Mouse (Mus musculus) neural tube, embryonic 13.5 days (tissue): ENCODE measurements at regions not wholly inside any gene's neighbourhood (a gene's known extent, or its start where the extent isn't known, plus 50 kb on each side); places are given as distances from the start of the nearest gene placed in this dataset.
"Not testable (repeated sequence)": the region's sequence is repeated elsewhere in the genome, so short reads cannot be mapped to it uniquely, and the experiment has no call there.

Source experiments
- ATAC-seq: fragments of 200-750 bp; cut with Nextera tagmentation; 2 replicates; pipeline ENCODE4 v1.8.0; 2017; ENCODE audit warnings: low read depth, mild to moderate bottlenecking, moderate TSS enrichment, moderate library complexity
- H3K27ac ChIP-seq: fragments of 300-500 bp; sonication (generic); replicated peaks from 2 replicates; pipeline ENCODE4 v1.5.1; 2015; ENCODE audit warnings: moderate library complexity, mild to moderate bottlenecking, inconsistent platforms
- H3K27me3 ChIP-seq: fragments of 300-500 bp; sonication (generic); 2 replicates; pipeline ENCODE4 v1.6.1; 2015; ENCODE audit warnings: mild to moderate bottlenecking, inconsistent platforms
- H3K36me3 ChIP-seq: fragments of 300-500 bp; sonication (generic); 2 replicates; pipeline ENCODE4 v1.6.1; 2015; ENCODE audit warnings: mild to moderate bottlenecking, inconsistent platforms
- H3K4me1 ChIP-seq: fragments of 300-500 bp; sonication (generic); replicated peaks from 2 replicates; pipeline ENCODE4 v1.6.1; 2015; ENCODE audit warnings: inconsistent platforms
- H3K4me2 ChIP-seq: fragments of 300-500 bp; sonication (generic); 2 replicates; pipeline ENCODE4 v1.6.1; 2015; ENCODE audit warnings: inconsistent platforms, mild to moderate bottlenecking, moderate library complexity
- H3K4me3 ChIP-seq: fragments of 300-500 bp; sonication (generic); 2 replicates; pipeline ENCODE4 v1.5.1; 2015; ENCODE audit warnings: mild to moderate bottlenecking, inconsistent platforms
- H3K9ac ChIP-seq: fragments of 300-500 bp; sonication (generic); 2 replicates; pipeline ENCODE4 v1.6.1; 2015; ENCODE audit warnings: moderate library complexity, mild to moderate bottlenecking, inconsistent platforms
- H3K9me3 ChIP-seq: fragments of 300-500 bp; sonication (generic); 2 replicates; pipeline ENCODE4 v1.6.1; 2016; ENCODE audit warnings: inconsistent platforms
- WGBS: fragments of 180-500 bp; shearing (Covaris S2); methylation state at CpG from one replicate; pipeline ENCODE4 v1.1.7; 2015; 5-methylcytosine and 5-hydroxymethylcytosine counted together

- Histone ChIP-seq H3K9me3 (no peaks in the 10 kb centered on the region), H3K4me3 (no peak overlapping the region), H3K36me3 (no peaks in the 10 kb centered on the region), H3K9ac (no peak overlapping the region), H3K27me3 (no peaks in the 10 kb centered on the region), H3K4me1 (peaks cover 7% of the 10 kb centered on the region), H3K4me2 (no peak overlapping the region), H3K27ac (peak overlapping the region; percentile 43)
- ATAC-seq, result peak; percentile 86
- WGBS, result 43% methylated on average over 8 of the region's 8 CpGs
Observed at GRCm38 (mm10) chr2:43072964-43073619, 419.7 kb upstream of the Lrp1b start.

GRCm38 (mm10) chr2:43097560-43098233 lies 444.3 kb upstream of the Lrp1b start:
- H3K4me2 ChIP-seq, result no peak overlapping the region
- no peak overlapping the region for H3K9ac ChIP-seq
- H3K9me3 ChIP-seq, result no peaks in the 10 kb centered on the region
- H3K36me3 ChIP-seq, result no peaks in the 10 kb centered on the region
- no peaks in the 10 kb centered on the region for H3K4me1 ChIP-seq
- WGBS, result 87% methylated on average over 4 of the region's 4 CpGs
- no peak overlapping the region for H3K27ac ChIP-seq
- H3K4me3 ChIP-seq, result no peak overlapping the region
- H3K27me3 ChIP-seq, result no peaks in the 10 kb centered on the region
- ATAC-seq, result no peak

GRCm38 (mm10) chr2:43119862-43120261 lies 435.3 kb upstream of the Kynu start:
- Histone ChIP-seq H3K4me3 (no peak overlapping the region), H3K27ac (no peak overlapping the region), H3K4me2 (no peak overlapping the region), H3K9ac (no peak overlapping the region), H3K27me3 (no peaks in the 10 kb centered on the region), H3K36me3 (no peaks in the 10 kb centered on the region), H3K4me1 (no peaks in the 10 kb centered on the region), H3K9me3 (no peaks in the 10 kb centered on the region)
- ATAC-seq, result no peak
- 88% methylated on average over 1 of the region's 1 CpGs for WGBS

GRCm38 (mm10) chr2:43153574-43153973 lies 401.6 kb upstream of the Kynu start:
- Histone ChIP-seq H3K27me3 (no peaks in the 10 kb centered on the region), H3K4me1 (no peaks in the 10 kb centered on the region), H3K4me3 (no peak overlapping the region), H3K36me3 (no peaks in the 10 kb centered on the region), H3K9ac (no peak overlapping the region), H3K4me2 (no peak overlapping the region), H3K27ac (no peak overlapping the region), H3K9me3 (no peaks in the 10 kb centered on the region)
- no peak for ATAC-seq

- no peaks in the 10 kb centered on the region for H3K27me3 ChIP-seq
- no peak overlapping the region for H3K4me2 ChIP-seq
- H3K9ac ChIP-seq, result no peak overlapping the region
- H3K4me1 ChIP-seq, result no peaks in the 10 kb centered on the region
- no peaks in the 10 kb centered on the region for H3K9me3 ChIP-seq
- no peak overlapping the region for H3K27ac ChIP-seq
- H3K36me3 ChIP-seq, result no peaks in the 10 kb centered on the region
- no peak overlapping the region for H3K4me3 ChIP-seq
- no peak for ATAC-seq
Observed at GRCm38 (mm10) chr2:43182105-43182504, 373.0 kb upstream of the Kynu start.

- H3K9me3 ChIP-seq, H3K4me3 ChIP-seq, H3K9ac ChIP-seq, H3K4me1 ChIP-seq, ATAC-seq, H3K27ac ChIP-seq, H3K36me3 ChIP-seq, H3K4me2 ChIP-seq, H3K27me3 ChIP-seq: not testable (repeated sequence)
- 98% methylated on average over 15 of the region's 15 CpGs for WGBS
Observed at GRCm38 (mm10) chr2:43195531-43195930, 359.6 kb upstream of the Kynu start.

GRCm38 (mm10) chr2:43208223-43208622 lies 346.9 kb upstream of the Kynu start:
- Histone ChIP-seq H3K27ac (no peak overlapping the region), H3K4me2 (no peak overlapping the region), H3K9ac (no peak overlapping the region), H3K27me3 (no peaks in the 10 kb centered on the region), H3K4me3 (no peak overlapping the region), H3K36me3 (no peaks in the 10 kb centered on the region), H3K9me3 (no peaks in the 10 kb centered on the region), H3K4me1 (no peaks in the 10 kb centered on the region)
- no peak for ATAC-seq
- 72% methylated on average over 3 of the region's 3 CpGs for WGBS

- H3K9ac ChIP-seq, result no peak overlapping the region
- H3K4me2 ChIP-seq, result no peak overlapping the region
- H3K9me3 ChIP-seq, result no peaks in the 10 kb centered on the region
- no peak overlapping the region for H3K4me3 ChIP-seq
- 76% methylated on average over 2 of the region's 2 CpGs for WGBS
- no peaks in the 10 kb centered on the region for H3K27me3 ChIP-seq
- no peaks in the 10 kb centered on the region for H3K4me1 ChIP-seq
- H3K36me3 ChIP-seq, result no peaks in the 10 kb centered on the region
- H3K27ac ChIP-seq, result no peak overlapping the region
- ATAC-seq, result no peak
Observed at GRCm38 (mm10) chr2:43213901-43214300, 341.2 kb upstream of the Kynu start.

- Histone ChIP-seq H3K9me3 (no peaks in the 10 kb centered on the region), H3K4me2 (no peak overlapping the region), H3K27ac (no peak overlapping the region), H3K27me3 (no peaks in the 10 kb centered on the region), H3K4me3 (no peak overlapping the region), H3K9ac (no peak overlapping the region), H3K4me1 (no peaks in the 10 kb centered on the region), H3K36me3 (no peaks in the 10 kb centered on the region)
- 48% methylated on average over 1 of the region's 1 CpGs for whole genome bisulfite sequencing
- no peak for ATAC-seq
Observed at GRCm38 (mm10) chr2:43217119-43217518, 338.0 kb upstream of the Kynu start.

GRCm38 (mm10) chr2:43222721-43223120 lies 332.4 kb upstream of the Kynu start:
- no peak overlapping the region for H3K4me2 ChIP-seq
- H3K36me3 ChIP-seq, result no peaks in the 10 kb centered on the region
- no peak overlapping the region for H3K27ac ChIP-seq
- no peak for ATAC-seq
- H3K4me1 ChIP-seq, result no peaks in the 10 kb centered on the region
- H3K4me3 ChIP-seq, result no peak overlapping the region
- H3K9me3 ChIP-seq, result no peaks in the 10 kb centered on the region
- H3K27me3 ChIP-seq, result no peaks in the 10 kb centered on the region
- WGBS, result 95% methylated on average over 3 of the region's 3 CpGs
- no peak overlapping the region for H3K9ac ChIP-seq

- not testable (repeated sequence) for ATAC-seq, H3K36me3 ChIP-seq, H3K4me2 ChIP-seq, H3K27me3 ChIP-seq, H3K27ac ChIP-seq, H3K9ac ChIP-seq, H3K9me3 ChIP-seq, H3K4me3 ChIP-seq, H3K4me1 ChIP-seq
- 74% methylated on average over 1 of the region's 1 CpGs for WGBS
Observed at GRCm38 (mm10) chr2:43224728-43225127, 330.4 kb upstream of the Kynu start.

GRCm38 (mm10) chr2:43246786-43247185 lies 308.3 kb upstream of the Kynu start:
- H3K4me2 ChIP-seq, result no peak overlapping the region
- no peaks in the 10 kb centered on the region for H3K9me3 ChIP-seq
- H3K36me3 ChIP-seq, result no peaks in the 10 kb centered on the region
- no peak overlapping the region for H3K27ac ChIP-seq
- no peaks in the 10 kb centered on the region for H3K27me3 ChIP-seq
- no peaks in the 10 kb centered on the region for H3K4me1 ChIP-seq
- no peak overlapping the region for H3K9ac ChIP-seq
- no peak for ATAC-seq
- WGBS, result 75% methylated on average over 3 of the region's 3 CpGs
- no peak overlapping the region for H3K4me3 ChIP-seq

GRCm38 (mm10) chr2:43248671-43249070 lies 306.5 kb upstream of the Kynu start:
- Histone ChIP-seq H3K9me3 (no peaks in the 10 kb centered on the region), H3K27me3 (no peaks in the 10 kb centered on the region), H3K9ac (no peak overlapping the region), H3K4me1 (no peaks in the 10 kb centered on the region), H3K27ac (no peak overlapping the region), H3K4me3 (no peak overlapping the region), H3K4me2 (no peak overlapping the region), H3K36me3 (no peaks in the 10 kb centered on the region)
- WGBS, result 47% methylated on average over 2 of the region's 2 CpGs
- ATAC-seq, result no peak
